Mouse (Mus musculus) heart, postnatal 0 days (tissue): Measurements from ENCODE around the gene Gm9821. TPM values are rescaled to one million over a fixed set of nuclear protein-coding genes. Genes with fewer than 3 reads are reported as not detected.

Experiments
- ATAC-seq: fragments of 200-750 bp; cut with Nextera tagmentation; 2 replicates; pipeline ENCODE4 v1.8.0; 2017; ENCODE audit warnings: low read depth, moderate number of reproducible peaks, moderate library complexity; ENCODE audit not compliant: insufficient read depth
- DNase-seq: peaks from one replicate; pipeline ENCODE4 v3.0.0-alpha.2; 2016; ENCODE audit warnings: low spot score
- H3K27ac ChIP-seq: fragments of 300-500 bp; sonication (generic); 2 replicates; pipeline ENCODE4 v1.5.1; 2014; ENCODE audit warnings: low read depth, mild to moderate bottlenecking
- H3K27me3 ChIP-seq: fragments of 300-500 bp; sonication (generic); 2 replicates; pipeline ENCODE4 v1.6.1; 2014; ENCODE audit warnings: low read length, mixed read lengths; ENCODE audit not compliant: control insufficient read depth, insufficient read depth
- H3K36me3 ChIP-seq: fragments of 300-500 bp; sonication (generic); replicated peaks from 2 replicates; pipeline ENCODE4 v1.6.1; 2014; ENCODE audit warnings: low read length, mixed read lengths; ENCODE audit not compliant: control insufficient read depth, insufficient read depth
- H3K4me1 ChIP-seq: fragments of 300-500 bp; sonication (generic); 2 replicates; pipeline ENCODE4 v1.6.1; 2014; ENCODE audit warnings: antibody characterized with exemption; ENCODE audit not compliant: control insufficient read depth, insufficient read depth
- H3K4me2 ChIP-seq: fragments of 300-500 bp; sonication (generic); 2 replicates; pipeline ENCODE4 v1.6.1; 2014; ENCODE audit warnings: low read depth, mild to moderate bottlenecking, low read length, moderate library complexity
- H3K4me3 ChIP-seq: fragments of 300-500 bp; sonication (generic); 2 replicates; pipeline ENCODE4 v1.5.1; 2014; ENCODE audit warnings: low read depth, low read length
- H3K9ac ChIP-seq: fragments of 300-500 bp; sonication (generic); replicated peaks from 2 replicates; pipeline ENCODE4 v1.6.1; 2014; ENCODE audit warnings: low read depth, low read length, mixed read lengths
- H3K9me3 ChIP-seq: fragments of 300-500 bp; sonication (generic); replicated peaks from 2 replicates; pipeline ENCODE4 v1.6.1; 2016; ENCODE audit warnings: low read length; ENCODE audit not compliant: control insufficient read depth
- CTCF ChIP-seq: IDR thresholded peaks from 2 replicates; pipeline ENCODE4 v1.5.1; 2016; ENCODE audit warnings: antibody characterized with exemption, control low read depth, low read depth
- EP300 ChIP-seq: IDR thresholded peaks from 2 replicates; pipeline ENCODE4 v1.6.1; 2016; ENCODE audit warnings: antibody characterized with exemption, low read depth
- WGBS: fragments of 180-500 bp; shearing (Covaris S2); extraction: QIAGEN DNeasy Blood & Tissue Kit; methylation state at CpG from one replicate; pipeline ENCODE4 v1.1.7; 2014; 5-methylcytosine and 5-hydroxymethylcytosine counted together
- polyA plus RNA-seq: library from polyadenylated mRNA; unstranded; fragments of >200 nt; fragmentation: Nextera tagmentation; extraction: Ambion mirVana; gene quantifications from 2 replicates; pipeline ENCODE4 v1.2.1, GENCODE M21; 2015
- total RNA-seq: library from RNA; depleted of rRNA; stranded (reverse); fragments of >200 nt; gene quantifications from 2 replicates; pipeline ENCODE4 v1.2.3, GENCODE M21; 2014; ENCODE audit warnings: low replicate concordance

The Gm9821 gene
- total and polyA plus RNA-seq, 2 experiments from 2014 or later: 0.89 TPM; not detected in 1

DNA sequence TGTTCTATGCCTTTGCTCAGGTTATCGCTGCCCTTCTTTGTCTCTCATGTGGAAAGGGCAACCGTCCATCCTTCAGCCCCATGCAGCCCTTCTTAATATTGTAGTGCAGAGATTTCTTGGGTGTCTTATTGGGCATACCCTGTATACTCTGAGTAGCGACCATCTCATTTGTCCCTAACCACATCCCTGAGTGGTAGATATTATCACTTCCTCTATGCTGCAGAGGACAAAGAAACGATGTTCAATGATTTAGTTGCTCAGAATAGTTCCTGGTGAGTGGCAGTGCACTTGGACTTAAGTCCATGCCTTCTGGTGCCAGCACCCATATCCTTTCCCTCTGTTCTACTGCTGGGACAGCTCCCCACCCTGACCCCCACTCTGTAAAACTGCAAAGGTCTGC is 32.5 kb downstream of the Gm9821 start:
- Histone ChIP-seq H3K27me3 (peaks cover 26% of the 10 kb centered on the region), H3K4me1 (peaks cover 21% of the 10 kb centered on the region), H3K9me3 (no peaks in the 10 kb centered on the region), H3K36me3 (no peaks in the 10 kb centered on the region), H3K27ac (no peak overlapping the region), H3K9ac (no peak overlapping the region), H3K4me2 (no peak overlapping the region), H3K4me3 (no peak overlapping the region)
- ATAC-seq (no peak), DNase-seq (no peak)
- TF ChIP-seq CTCF (no peak), EP300 (no peak)
- 57% methylated on average over 4 of the region's 4 CpGs for WGBS

DNA sequence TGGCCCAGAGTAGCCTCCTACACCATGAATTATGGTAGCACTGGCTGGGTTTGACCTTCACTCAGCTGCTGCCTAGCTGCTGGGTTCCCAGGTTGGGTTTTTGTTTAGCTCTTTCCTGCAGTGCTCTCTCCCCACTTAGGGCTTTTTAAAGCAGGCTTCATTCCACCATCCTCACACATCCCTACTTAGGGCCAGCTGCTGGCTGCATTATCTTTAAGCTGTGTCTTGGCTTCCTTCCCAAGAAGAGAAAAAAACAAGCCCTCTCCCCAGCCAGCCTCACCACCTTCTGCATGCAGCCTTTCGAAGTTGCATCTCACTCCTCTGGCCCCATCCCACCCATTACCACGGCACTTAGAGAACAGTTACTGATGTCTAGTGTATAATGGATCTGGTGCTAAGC is 33.0 kb downstream of the Gm9821 start:
- H3K9me3 ChIP-seq: no peaks in the 10 kb centered on the region
- H3K9ac ChIP-seq: 0 out of 2 replicates have a peak overlapping the region, but pooled peaks have one; percentile 40
- ATAC-seq (no peak), DNase-seq (no peak)
- 7% methylated on average over 2 of the region's 2 CpGs for WGBS
- H3K27me3 ChIP-seq: peaks cover 26% of the 10 kb centered on the region
- no peak overlapping the region for H3K4me2 ChIP-seq
- no peak for TF ChIP-seq CTCF
- no peak for TF ChIP-seq EP300
- H3K27ac ChIP-seq: no peak overlapping the region
- no peak overlapping the region for H3K4me3 ChIP-seq
- peaks cover 21% of the 10 kb centered on the region for H3K4me1 ChIP-seq
- no peaks in the 10 kb centered on the region for H3K36me3 ChIP-seq

DNA sequence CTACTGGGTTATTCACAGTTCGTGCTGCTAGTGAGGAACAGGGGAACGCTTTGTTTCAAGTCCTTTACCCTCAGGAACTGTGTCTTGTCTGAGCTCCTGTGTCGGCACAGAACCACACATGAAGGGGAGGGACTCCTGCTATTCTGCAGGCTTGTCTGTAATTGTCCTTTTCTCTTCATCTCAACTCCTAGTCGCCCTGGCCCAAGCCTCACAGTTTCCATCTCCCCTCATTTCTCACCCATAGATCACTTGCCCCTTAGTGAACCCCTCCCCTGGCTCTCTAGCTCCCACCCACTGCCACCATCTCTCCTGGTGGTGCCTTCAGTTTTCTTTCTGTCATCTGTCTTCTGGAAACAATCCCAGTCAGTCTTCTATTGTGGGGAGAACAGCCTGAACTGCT is 34.7 kb downstream of the Gm9821 start:
- H3K4me3 ChIP-seq: no peak overlapping the region
- ATAC-seq: no peak
- no peaks in the 10 kb centered on the region for H3K9me3 ChIP-seq
- DNase-seq: no peak
- no peak overlapping the region for H3K9ac ChIP-seq
- whole genome bisulfite sequencing: 33% methylated on average over 4 of the region's 4 CpGs
- no peak overlapping the region for H3K4me2 ChIP-seq
- H3K36me3 ChIP-seq: no peaks in the 10 kb centered on the region
- H3K27ac ChIP-seq: no peak overlapping the region
- no peak for TF ChIP-seq CTCF
- no peak for TF ChIP-seq EP300
- peaks cover 18% of the 10 kb centered on the region for H3K27me3 ChIP-seq
- H3K4me1 ChIP-seq: peaks cover 31% of the 10 kb centered on the region

DNA sequence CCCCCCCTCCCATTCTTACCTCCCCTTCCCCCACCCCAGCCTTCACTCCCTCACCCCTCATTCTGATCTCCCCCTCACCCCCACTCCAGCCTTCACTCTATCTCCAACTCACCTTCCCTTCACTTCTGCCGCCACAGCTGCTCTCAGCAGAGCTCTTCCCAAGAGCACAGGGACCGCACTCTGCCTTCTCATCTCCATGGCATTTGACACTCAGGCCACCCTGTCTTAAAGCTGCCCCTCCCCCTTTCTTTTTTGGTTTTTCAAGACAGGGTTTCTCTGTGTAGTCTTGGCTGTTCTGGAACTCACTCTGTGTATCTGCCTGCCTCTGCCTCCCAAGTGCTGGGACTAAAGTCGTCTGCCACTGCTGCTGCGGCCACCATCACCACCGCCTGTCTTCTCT is 35.3 kb downstream of the Gm9821 start:
- Histone ChIP-seq H3K27ac (no peak overlapping the region), H3K4me3 (no peak overlapping the region), H3K27me3 (peaks cover 12% of the 10 kb centered on the region), H3K9ac (no peak overlapping the region), H3K36me3 (no peaks in the 10 kb centered on the region), H3K4me2 (no peak overlapping the region), H3K9me3 (no peaks in the 10 kb centered on the region), H3K4me1 (peaks cover 28% of the 10 kb centered on the region)
- WGBS: 73% methylated on average over 5 of the region's 5 CpGs
- DNase-seq (no peak), ATAC-seq (no peak)
- TF ChIP-seq CTCF (no peak), EP300 (no peak)

DNA sequence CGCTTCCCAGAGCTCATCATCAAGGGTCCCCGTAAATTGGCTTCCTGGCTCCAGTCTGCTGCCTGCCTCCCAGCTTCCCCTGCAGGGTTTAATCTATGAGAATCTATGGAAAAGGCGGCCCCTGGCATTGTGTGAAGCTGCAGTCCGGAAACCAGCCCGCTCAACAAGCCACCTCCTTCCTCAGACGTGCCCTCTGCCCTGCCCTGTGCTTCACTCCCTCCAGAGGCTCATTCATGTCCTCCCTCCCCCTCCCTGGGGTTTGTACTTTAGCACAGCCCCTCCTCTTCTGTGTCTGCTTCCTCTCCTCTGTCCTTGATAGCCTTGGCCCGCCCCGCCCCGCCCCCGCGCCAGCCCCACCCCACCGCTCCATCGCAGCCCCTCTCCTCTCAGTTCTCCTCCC is 38.9 kb downstream of the Gm9821 start:
- Histone ChIP-seq H3K4me3 (no peak overlapping the region), H3K4me1 (peaks cover 10% of the 10 kb centered on the region), H3K27ac (peak overlapping the region; percentile 78), H3K9ac (0 out of 2 replicates have a peak overlapping the region, but pooled peaks have one; percentile 39), H3K27me3 (no peaks in the 10 kb centered on the region), H3K4me2 (peak overlapping the region; percentile 55), H3K9me3 (no peaks in the 10 kb centered on the region), H3K36me3 (no peaks in the 10 kb centered on the region)
- 5% methylated on average over 9 of the region's 13 CpGs for WGBS
- ATAC-seq (peak; percentile 93), DNase-seq (peak; percentile 92)
- TF ChIP-seq CTCF (no peak), EP300 (0 out of 2 replicates have a peak, but pooled peaks have one; percentile 43)

DNA sequence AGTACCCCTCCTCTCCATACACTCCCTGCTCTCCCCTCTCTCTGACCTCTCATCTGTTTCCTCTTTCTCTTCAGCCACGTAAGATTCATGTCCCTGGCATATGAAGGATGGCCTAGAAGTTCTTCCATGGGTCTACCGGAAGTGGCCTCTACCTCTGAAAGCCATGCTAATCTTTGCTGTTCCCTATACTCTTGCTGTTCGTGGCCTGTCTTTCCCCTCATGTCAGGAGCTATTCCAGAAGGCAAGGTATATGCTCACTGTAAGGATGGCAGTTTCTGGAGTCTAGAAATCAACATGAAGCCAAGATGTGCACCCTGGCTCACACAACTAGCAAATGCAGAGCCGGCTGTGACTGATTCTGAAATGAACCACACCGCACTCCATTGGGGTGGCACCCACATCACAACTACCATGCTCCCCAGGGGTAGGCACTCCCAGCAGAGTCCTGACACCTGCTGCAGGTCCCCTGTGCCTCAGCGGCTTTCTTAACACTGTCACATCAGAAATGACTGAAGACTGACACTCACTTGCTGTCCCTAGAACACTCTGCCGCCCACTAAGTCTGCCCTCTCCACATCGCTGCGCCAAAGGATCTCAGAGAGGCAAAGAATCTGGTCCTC is 39.5 kb downstream of the Gm9821 start:
- no peak; the same call in 1 of the 2 replicates for ATAC-seq
- Histone ChIP-seq H3K4me2 (peak overlapping the region; percentile 55), H3K9me3 (no peaks in the 10 kb centered on the region), H3K4me1 (peaks cover 10% of the 10 kb centered on the region), H3K4me3 (no peak overlapping the region), H3K9ac (no peak overlapping the region), H3K27ac (peak overlapping the region; percentile 78), H3K36me3 (no peaks in the 10 kb centered on the region), H3K27me3 (no peaks in the 10 kb centered on the region)
- TF ChIP-seq EP300 (no peak), CTCF (no peak)
- no peak for DNase-seq
- WGBS: 47% methylated on average over 9 of the region's 9 CpGs
